Mouse (Mus musculus): ENCODE results near the gene Ptges3l. TPM values are rescaled to one million over a fixed set of nuclear protein-coding genes. Genes with fewer than 3 reads are reported as not detected.

Ptges3l gene
- total RNA-seq, 2 experiments from 2014 or later = 3.4 TPM

Small RNA genes lying within 50 kb of the gene (microRNA-seq; reads per million reads assigned to microRNA genes)
- gene Mir6929 = not detected

Other genes starting within 250 kb of the Ptges3l start
- gene Ccr10, start 249.9 kb downstream of the Ptges3l start, total RNA-seq (2021) = under 1 TPM in 1 of 2 experiments, not detected in 1; 0.41 TPM
- gene Ezh1, start 198.9 kb downstream of the Ptges3l start, total RNA-seq (2021) = 10 to 100 TPM; 26.4 to 28.3 TPM
- 10 to 100 TPM; 57.4 to 59.1 TPM for gene Ramp2, start 179.3 kb downstream of the Ptges3l start, total RNA-seq (2021)
- 10 to 100 TPM; 80.9 to 82.0 TPM for gene Vps25, start 171.6 kb downstream of the Ptges3l start, total RNA-seq (2021)
- gene Wnk4, start 164.8 kb downstream of the Ptges3l start, total RNA-seq (2021) = 1 to 10 TPM; 4.2 to 4.5 TPM
- under 1 TPM; 0.15 to 0.41 TPM for gene Cntd1, start 146.3 kb downstream of the Ptges3l start, total RNA-seq (2021)
- gene Coa3, start 146.2 kb downstream of the Ptges3l start, total RNA-seq (2021) = 100 to 1,000 TPM in 1 of 2 experiments, 10 to 100 TPM in 1; 95.7 to 101 TPM
- 100 to 1,000 TPM; 174 to 188 TPM for gene Becn1, start 123.0 kb downstream of the Ptges3l start, total RNA-seq (2021)
- 100 to 1,000 TPM; 100 to 108 TPM for gene Psme3, start 109.1 kb downstream of the Ptges3l start, total RNA-seq (2021)
- gene Aoc2, start 100.3 kb downstream of the Ptges3l start, total RNA-seq (2021) = 1 to 10 TPM; 3.2 to 3.4 TPM
- 1 to 10 TPM; 1.4 to 2.0 TPM for gene Aoc3, start 94.7 kb downstream of the Ptges3l start, total RNA-seq (2021)
- gene G6pc, start 57.8 kb downstream of the Ptges3l start, total RNA-seq (2021) = not detected
- gene Aarsd1, start 7.7 kb downstream of the Ptges3l start, total RNA-seq (2021) = 10 to 100 TPM; 45.1 to 45.2 TPM
- gene Gm27029, start 537 bp downstream of the Ptges3l start, total RNA-seq (2021) = 1 to 10 TPM; 6.4 to 6.9 TPM
- gene Rundc1, start 248 bp downstream of the Ptges3l start, total RNA-seq (2021) = 10 to 100 TPM; 24.4 to 26.0 TPM
- 10 to 100 TPM; 49.9 to 58.1 TPM for gene Rpl27, start 17.0 kb upstream of the Ptges3l start, total RNA-seq (2021)
- gene Ifi35, start 23.1 kb upstream of the Ptges3l start, total RNA-seq (2021) = 1 to 10 TPM; 1.8 to 2.8 TPM
- gene Rnd2, start 39.7 kb upstream of the Ptges3l start, total RNA-seq (2021) = 100 to 1,000 TPM; 111 to 115 TPM
- gene Vat1, start 40.9 kb upstream of the Ptges3l start, total RNA-seq (2021) = 10 to 100 TPM; 50.3 to 54.3 TPM
- gene Brca1, start 126.6 kb upstream of the Ptges3l start, total RNA-seq (2021) = 1 to 10 TPM; 1.1 to 1.2 TPM
- gene Nbr1, start 126.8 kb upstream of the Ptges3l start, total RNA-seq (2021) = 100 to 1,000 TPM in 1 of 2 experiments, 10 to 100 TPM in 1; 98.9 to 100 TPM
- 1 to 10 TPM; 1.1 to 1.7 TPM for gene Tmem106a, start 156.9 kb upstream of the Ptges3l start, total RNA-seq (2021)
- gene Gm11634, start 173.9 kb upstream of the Ptges3l start, total RNA-seq (2021) = not detected
- 1 to 10 TPM; 4.0 to 4.7 TPM for gene Rdm1, start 201.9 kb upstream of the Ptges3l start, total RNA-seq (2021)
- 10 to 100 TPM; 25.3 to 26.0 TPM for gene Arl4d, start 240.2 kb upstream of the Ptges3l start, total RNA-seq (2021)